Mouse (Mus musculus): ENCODE results near the gene Ngf.

GRCm38 (mm10) chr3:102462703-102463336 lies 6.9 kb upstream of the Ngf start:
- TF ChIP-seq CTCF (IDR thresholded peaks at IDR 0.05; ENCODE audit: low read depth) (no peak), EP300 (optimal IDR thresholded peaks at IDR 0.05) (no peak)
